Mouse (Mus musculus): ENCODE results near the gene Retsat. TPM values are rescaled to one million over a fixed set of nuclear protein-coding genes. Genes with fewer than 3 reads are reported as not detected.
A peak's percentile ranks its signal among the peaks of the same experiment; 100 is the strongest.

Retsat gene
- total RNA-seq, 1 experiment from 2014 or later, result 13.3 TPM

DNA sequence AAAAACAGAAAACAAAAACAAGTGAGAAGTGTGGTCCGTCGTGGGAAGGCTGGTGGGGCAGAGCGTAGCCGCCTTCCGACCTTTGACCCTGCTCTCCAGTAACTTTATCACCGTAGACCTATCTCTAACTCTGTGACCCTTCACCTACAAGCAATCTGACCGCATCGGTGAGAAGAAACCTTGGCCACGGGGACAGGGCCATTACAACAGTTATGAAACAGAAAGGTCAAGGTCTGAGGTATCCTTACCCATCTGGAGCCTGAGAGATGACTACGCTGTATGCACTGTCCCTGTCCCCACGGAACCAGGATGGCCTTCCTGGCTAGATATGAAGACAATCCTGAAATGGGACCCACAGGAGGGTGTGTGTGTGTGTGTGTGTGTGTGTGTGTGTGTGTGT, 14.1 kb upstream of the Retsat start:
- ATAC-seq (replicated peaks; ENCODE audit: low read depth, poor library complexity, severe bottlenecking), result no peak

DNA sequence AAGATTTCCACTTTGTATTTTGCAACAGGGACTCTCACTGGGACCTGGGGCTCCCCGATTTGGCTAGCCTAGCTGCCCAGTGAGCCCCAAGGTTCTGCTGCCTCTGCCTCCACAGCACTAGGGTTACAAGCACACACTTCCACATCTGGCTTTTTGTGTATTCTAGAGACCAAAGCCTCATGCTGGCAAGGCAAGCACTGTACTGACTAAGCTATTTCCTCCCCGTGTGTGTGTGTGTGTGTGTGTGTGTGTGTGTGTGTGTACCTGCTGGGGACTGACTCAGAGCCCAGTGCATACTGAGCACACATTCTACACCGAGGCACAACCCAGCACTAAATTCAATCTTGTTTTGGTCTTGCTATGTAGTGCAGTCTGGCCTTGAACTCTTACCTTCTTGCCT, 11.6 kb upstream of the Retsat start:
- no peak for ATAC-seq (replicated peaks; ENCODE audit: low read depth, poor library complexity, severe bottlenecking)

DNA sequence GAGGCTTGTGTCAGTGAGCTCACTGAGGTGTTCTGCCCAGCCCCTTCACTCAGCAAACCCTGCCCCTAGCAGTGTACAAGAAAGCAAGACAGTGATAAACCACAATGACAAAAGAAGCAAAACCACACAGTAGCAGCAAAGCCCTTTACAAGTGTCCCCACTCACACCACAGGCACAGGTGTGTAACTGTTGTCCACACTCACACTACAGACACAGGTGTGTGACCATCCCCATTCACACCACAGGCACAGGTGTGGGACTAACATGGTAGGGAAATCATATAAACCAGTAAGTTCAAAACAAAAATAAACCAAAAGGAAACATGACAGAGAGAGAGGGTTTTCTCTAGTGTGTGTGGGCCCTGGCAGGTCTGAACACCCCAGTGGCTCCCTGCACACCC, 10.0 kb upstream of the Retsat start:
- no peak for ATAC-seq (replicated peaks; ENCODE audit: low read depth, poor library complexity, severe bottlenecking)

GRCm38 (mm10) chr6:72590111-72590510, 8.2 kb upstream of the Retsat start:
- no peak for ATAC-seq (replicated peaks; ENCODE audit: low read depth, poor library complexity, severe bottlenecking)

DNA sequence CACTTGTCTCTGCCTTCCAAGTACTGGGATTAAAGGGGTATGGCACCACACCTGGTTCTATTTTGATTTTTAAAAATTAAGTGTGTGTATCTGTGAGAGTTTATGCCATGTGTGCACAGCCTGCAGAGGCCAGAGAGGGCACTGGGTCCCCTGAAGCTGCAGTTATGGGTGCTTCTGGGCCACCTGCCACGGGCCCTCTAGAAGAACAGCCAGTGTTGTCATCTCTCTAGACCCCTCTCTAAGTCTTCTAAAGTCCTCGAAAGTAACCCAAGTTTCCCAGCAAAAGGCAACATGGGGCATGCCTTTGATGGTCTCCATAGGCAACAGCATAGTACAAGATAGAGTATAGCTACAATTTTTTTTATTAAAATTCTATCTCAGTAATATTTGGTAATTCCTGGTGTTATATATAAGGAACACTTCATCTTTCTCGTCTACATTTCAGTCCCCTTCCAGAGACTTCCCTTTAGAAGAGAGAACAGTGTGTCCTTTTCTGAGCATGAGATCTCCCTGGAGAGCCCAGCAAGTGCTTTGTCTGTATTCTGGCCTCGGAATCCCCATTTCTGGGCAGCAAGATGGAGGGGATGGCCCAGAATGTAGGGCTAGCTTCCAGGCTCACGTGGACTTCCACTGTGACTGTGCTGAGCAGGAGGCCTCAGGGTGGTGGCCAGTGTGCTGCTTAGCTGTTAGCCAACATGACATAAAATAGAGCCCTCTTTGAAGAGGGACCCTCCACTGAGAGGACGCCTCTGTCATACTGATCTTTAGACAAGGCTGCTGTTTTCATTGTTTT, 5.1 kb upstream of the Retsat start:
- ATAC-seq (replicated peaks; ENCODE audit: low read depth, poor library complexity, severe bottlenecking), result no peak

GRCm38 (mm10) chr6:72593914-72594313, 4.4 kb upstream of the Retsat start:
- no peak for ATAC-seq (replicated peaks; ENCODE audit: low read depth, poor library complexity, severe bottlenecking)

- ATAC-seq (replicated peaks; ENCODE audit: low read depth, poor library complexity, severe bottlenecking), result no peak
Measured at GRCm38 (mm10) chr6:72597083-72597874, 996 bp upstream of the Retsat start.

DNA sequence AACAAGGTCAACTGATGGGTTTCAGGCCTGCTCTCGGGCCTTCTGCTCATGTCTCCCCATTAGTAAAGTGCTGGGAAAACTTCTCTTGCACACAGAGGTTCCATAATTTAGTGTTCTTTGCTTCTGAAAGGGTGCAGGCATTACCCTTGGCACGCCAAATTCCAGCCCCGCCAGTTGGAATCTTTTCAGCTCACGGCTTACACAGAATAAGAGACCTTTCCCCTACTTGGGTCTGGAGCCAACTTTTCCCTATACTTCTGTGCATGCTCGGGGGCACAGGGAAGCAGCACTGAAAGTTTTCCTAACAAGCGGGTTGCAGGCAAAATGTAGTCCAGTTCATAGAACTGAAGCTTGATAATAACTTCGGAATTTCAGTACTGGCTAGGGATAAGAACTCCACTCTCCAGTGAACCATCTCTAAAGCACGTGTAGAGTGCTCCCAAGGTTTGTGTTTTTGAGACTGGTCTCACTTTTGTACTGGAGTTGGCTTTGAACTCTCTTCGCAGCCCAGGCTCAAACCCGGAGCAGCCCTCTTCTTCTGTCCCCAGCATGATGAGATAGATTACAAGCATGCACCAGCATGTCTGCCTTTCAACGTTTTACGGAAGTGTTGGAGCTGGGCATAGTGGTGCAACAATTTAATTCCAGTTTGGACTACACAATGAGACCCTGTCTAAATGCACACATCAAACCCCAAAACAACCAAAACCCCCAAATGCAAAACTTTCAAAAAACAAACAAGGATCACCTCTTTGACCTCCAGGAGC, 699 bp downstream of the Retsat start:
- no peak for ATAC-seq (replicated peaks; ENCODE audit: low read depth, poor library complexity, severe bottlenecking)

DNA sequence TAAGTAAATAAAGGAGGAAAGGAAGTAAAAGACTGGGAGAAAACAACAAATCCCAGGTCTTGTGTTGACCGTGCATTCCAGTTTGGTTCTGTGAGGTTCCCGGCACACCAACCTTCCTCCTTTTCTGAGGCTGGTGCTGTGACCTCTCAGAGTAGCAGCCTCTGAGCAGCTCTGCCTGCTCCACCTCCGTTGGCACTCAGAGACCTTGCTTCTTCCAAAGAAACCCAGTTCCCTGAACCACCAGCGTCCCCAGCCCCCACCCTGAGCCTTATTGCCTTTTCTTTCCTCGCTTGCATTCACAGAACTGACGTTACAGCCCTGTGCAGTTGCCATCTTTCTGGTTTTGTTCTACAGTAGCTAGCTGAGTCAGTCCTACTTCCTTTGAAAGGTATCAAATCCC, 1.9 kb downstream of the Retsat start:
- ATAC-seq (replicated peaks; ENCODE audit: low read depth, poor library complexity, severe bottlenecking), result no peak

DNA sequence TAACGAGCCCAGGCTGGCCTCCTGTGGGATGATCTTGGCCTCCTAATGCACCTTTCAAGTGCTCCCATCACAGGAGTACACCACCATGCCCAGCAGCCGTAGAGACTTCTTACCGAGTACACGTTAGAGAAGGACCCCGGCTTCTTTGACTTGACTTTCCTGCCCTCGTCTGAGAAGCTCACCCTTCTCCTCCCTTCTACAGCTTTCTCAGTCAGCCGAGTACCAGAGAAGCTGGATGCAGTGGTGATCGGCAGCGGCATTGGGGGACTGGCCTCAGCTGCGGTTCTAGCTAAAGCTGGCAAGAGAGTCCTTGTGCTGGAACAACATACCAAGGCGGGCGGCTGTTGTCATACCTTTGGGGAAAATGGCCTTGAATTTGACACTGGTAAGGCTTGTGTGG, 2.5 kb downstream of the Retsat start:
- ATAC-seq (replicated peaks; ENCODE audit: low read depth, poor library complexity, severe bottlenecking), result no peak

GRCm38 (mm10) chr6:72601732-72602131, 3.5 kb downstream of the Retsat start:
- peak; percentile 69 for ATAC-seq (replicated peaks; ENCODE audit: low read depth, poor library complexity, severe bottlenecking)

DNA sequence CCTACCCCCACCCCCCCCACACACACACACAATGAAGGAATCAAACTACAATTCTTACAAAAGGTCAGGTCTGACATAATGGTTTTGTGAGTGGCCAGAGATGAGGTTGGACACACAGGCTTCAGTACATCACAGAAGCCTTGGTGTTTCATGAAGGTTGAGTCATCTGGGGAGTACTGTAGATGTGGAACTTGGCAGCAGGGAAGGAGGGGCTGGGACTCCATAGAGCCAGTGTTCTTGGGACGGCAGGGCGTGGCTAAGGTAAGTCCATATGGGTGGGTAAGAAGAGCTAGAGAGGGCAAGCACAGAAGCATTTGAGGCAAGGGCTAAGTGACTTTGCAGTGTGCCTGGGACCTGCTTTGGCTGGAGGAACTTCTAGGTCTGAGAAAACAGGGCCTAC, 5.8 kb downstream of the Retsat start:
- no peak for ATAC-seq (replicated peaks; ENCODE audit: low read depth, poor library complexity, severe bottlenecking)

DNA sequence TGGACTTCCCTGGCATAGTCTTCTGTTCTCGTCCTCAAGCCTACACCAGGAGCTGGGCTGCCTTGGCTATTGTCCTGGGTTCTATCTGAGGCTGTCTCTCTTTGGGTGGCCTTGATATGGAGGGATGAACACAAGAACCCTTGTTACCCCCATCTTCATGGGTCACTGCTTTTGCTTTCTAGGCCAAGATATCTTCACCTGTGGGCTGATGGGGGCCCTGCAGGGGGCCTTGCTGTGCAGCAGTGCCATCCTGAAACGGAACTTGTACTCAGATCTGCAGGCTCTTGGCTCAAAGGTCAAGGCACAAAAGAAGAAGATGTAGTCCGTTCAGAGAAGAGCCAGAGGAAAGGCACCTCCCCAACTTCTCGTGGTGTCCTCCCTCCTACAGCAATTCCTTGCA, 8.8 kb downstream of the Retsat start:
- ATAC-seq (replicated peaks; ENCODE audit: low read depth, poor library complexity, severe bottlenecking), result no peak

- no peak for ATAC-seq (replicated peaks; ENCODE audit: low read depth, poor library complexity, severe bottlenecking)
Measured at GRCm38 (mm10) chr6:72607676-72608075, 9.4 kb downstream of the Retsat start.

- ATAC-seq (replicated peaks; ENCODE audit: low read depth, poor library complexity, severe bottlenecking), result no peak
Measured at GRCm38 (mm10) chr6:72608662-72609184, 10.4 kb downstream of the Retsat start.

DNA sequence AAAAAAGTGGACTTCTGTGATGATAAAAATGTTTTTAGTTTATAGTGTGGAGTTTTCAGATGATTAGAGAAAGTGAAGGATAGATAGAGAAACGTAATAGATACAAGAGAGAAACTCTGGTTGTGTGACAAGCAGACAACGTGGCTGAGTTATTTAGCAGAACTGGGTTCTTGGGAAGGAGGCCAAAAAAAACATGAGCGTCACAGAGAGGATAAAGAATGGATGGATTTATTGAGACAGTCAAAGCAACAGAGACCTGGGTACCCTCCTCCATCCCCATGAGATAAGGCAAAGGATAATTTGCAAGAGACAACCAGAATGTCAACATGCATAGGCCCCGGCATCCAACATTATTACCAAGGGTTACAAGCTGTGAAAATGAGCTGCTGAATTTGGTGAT, 12.0 kb downstream of the Retsat start:
- ATAC-seq (replicated peaks; ENCODE audit: low read depth, poor library complexity, severe bottlenecking), result no peak

DNA sequence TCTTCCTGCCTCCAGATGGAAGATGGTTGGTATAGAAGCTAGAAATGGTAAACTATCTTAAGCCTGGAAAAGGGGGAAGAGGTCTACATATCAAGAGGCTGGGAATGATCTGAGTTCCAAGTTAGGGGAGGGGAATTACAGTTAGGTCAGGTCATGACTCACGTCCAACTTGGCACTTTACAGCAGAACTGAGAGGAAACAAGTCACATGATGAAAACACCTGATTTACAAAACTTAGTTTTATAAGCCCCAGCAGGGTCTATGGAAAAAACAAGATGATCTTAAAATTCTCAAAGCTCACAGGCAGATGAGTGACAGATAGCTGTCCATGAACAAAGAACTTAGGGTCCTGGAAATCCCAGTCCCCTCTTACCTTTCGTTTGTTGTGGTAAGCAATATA, 16.9 kb downstream of the Retsat start:
- ATAC-seq (replicated peaks; ENCODE audit: low read depth, poor library complexity, severe bottlenecking), result no peak

- no peak for ATAC-seq (replicated peaks; ENCODE audit: low read depth, poor library complexity, severe bottlenecking)
Measured at GRCm38 (mm10) chr6:72615561-72616375, 17.5 kb downstream of the Retsat start.

GRCm38 (mm10) chr6:72616643-72617288, 18.5 kb downstream of the Retsat start, which contains the start of gene Tgoln1:
Gene Tgoln1 (minus strand): TSS chr6:72617000.
- peak; percentile 94 for ATAC-seq (replicated peaks; ENCODE audit: low read depth, poor library complexity, severe bottlenecking)

All from common myeloid progenitor, adult 5-6 weeks (primary cell).